Mouse (Mus musculus) liver, embryonic 16.5 days (tissue): ENCODE results near the gene Ccdc171. TPM values are rescaled to one million over a fixed set of nuclear protein-coding genes. Genes with fewer than 3 reads are reported as not detected.
"Not testable (repeated sequence)": the region's sequence is repeated elsewhere in the genome, so short reads cannot be mapped to it uniquely, and the experiment has no call there.

Source experiments
- ATAC-seq: fragments of 200-750 bp; cut with Nextera tagmentation; 2 replicates; pipeline ENCODE4 v1.8.0; 2017; ENCODE audit warnings: low read depth, mild to moderate bottlenecking, moderate number of reproducible peaks, moderate library complexity
- H3K27ac ChIP-seq: fragments of 300-500 bp; sonication (generic); 2 replicates; pipeline ENCODE4 v1.5.1; 2014; ENCODE audit warnings: mild to moderate bottlenecking, low read length
- H3K27me3 ChIP-seq: fragments of 300-500 bp; sonication (generic); 2 replicates; pipeline ENCODE4 v1.6.1; 2014; ENCODE audit warnings: low read depth, low read length, mixed read lengths; ENCODE audit not compliant: control insufficient read depth, insufficient read depth
- H3K36me3 ChIP-seq: fragments of 300-500 bp; sonication (generic); 2 replicates; pipeline ENCODE4 v1.6.1; 2014; ENCODE audit warnings: mild to moderate bottlenecking; ENCODE audit not compliant: control insufficient read depth, insufficient read depth
- H3K4me1 ChIP-seq: fragments of 300-500 bp; sonication (generic); 2 replicates; pipeline ENCODE4 v1.6.1; 2014; ENCODE audit warnings: low read depth, low read length, mixed read lengths; ENCODE audit not compliant: control insufficient read depth
- H3K4me2 ChIP-seq: fragments of 300-500 bp; sonication (generic); 2 replicates; pipeline ENCODE4 v1.6.1; 2014; ENCODE audit warnings: low read depth, low read length, mixed read lengths
- H3K4me3 ChIP-seq: fragments of 300-500 bp; sonication (generic); 2 replicates; pipeline ENCODE4 v1.5.1; 2014; ENCODE audit warnings: low read depth, mild to moderate bottlenecking, low read length
- H3K9ac ChIP-seq: fragments of 300-500 bp; sonication (generic); 2 replicates; pipeline ENCODE4 v1.6.1; 2014; ENCODE audit warnings: low read depth, low read length
- H3K9me3 ChIP-seq: fragments of 300-500 bp; sonication (generic); replicated peaks from 2 replicates; pipeline ENCODE4 v1.6.1; 2016; ENCODE audit warnings: low read length; ENCODE audit not compliant: control insufficient read depth
- WGBS: fragments of 180-500 bp; shearing (Covaris S2); extraction: QIAGEN DNeasy Blood & Tissue Kit; methylation state at CpG from one replicate; pipeline ENCODE4 v1.1.7; 2014; ENCODE audit not compliant: insufficient replicate concordance; 5-methylcytosine and 5-hydroxymethylcytosine counted together
- polyA plus RNA-seq: library from polyadenylated mRNA; unstranded; fragments of >200 nt; fragmentation: Nextera tagmentation; extraction: Ambion mirVana; gene quantifications from 2 replicates; pipeline ENCODE4 v1.2.1, GENCODE M21; 2015

The Ccdc171 gene
- polyA plus RNA-seq, 1 experiment from 2014 or later = 1.0 TPM

DNA sequence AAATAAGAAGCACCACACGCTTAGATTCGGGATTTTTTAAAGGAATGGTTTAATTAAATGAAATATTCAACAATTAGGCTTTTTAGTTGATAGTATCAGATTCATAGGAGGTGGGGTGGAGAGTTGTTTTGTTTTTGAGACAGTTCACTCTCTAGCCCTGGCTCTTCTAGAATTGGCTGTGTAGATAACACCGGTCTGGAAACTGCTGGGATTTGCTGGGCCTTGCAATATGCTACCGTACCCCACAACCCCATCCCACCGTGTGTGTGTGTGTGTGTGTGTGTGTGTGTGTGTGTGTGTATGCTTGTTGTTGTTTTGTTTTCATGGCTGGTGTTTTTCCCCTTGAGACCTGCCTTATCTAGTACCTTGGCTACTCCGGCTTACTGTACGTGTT is 24.3 kb upstream of the Ccdc171 start:
- Histone ChIP-seq H3K27ac (no peak overlapping the region), H3K4me1 (no peaks in the 10 kb centered on the region), H3K9me3 (no peaks in the 10 kb centered on the region), H3K4me2 (no peak overlapping the region), H3K27me3 (no peaks in the 10 kb centered on the region), H3K36me3 (no peaks in the 10 kb centered on the region), H3K9ac (no peak overlapping the region), H3K4me3 (no peak overlapping the region)
- 35% methylated on average over 7 of the region's 7 CpGs for WGBS
- no peak for ATAC-seq

DNA sequence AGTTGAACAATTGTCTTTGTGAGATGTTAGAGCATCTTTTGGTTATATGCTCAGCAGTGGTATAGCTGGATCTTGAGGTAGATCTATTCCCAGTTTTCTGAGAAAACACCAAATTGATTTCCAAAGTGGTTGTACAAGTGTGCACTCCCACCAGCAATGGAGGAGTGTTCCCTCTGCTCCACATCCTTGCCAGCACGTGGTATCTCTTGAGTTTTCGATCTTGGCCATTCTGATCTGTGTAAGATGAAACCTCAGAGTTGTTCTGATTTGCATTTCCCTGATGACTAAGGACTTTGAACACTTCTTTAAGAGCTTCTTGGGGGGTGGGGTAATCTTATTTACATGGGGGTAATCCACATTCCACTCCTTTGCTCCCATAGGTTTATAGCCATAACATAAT is 15.7 kb upstream of the Ccdc171 start:
- H3K9ac ChIP-seq = no peak overlapping the region
- H3K27me3 ChIP-seq = no peaks in the 10 kb centered on the region; the same call in 1 of the 2 replicates
- no peak for ATAC-seq
- no peak overlapping the region for H3K4me3 ChIP-seq
- H3K9me3 ChIP-seq = no peaks in the 10 kb centered on the region
- no peaks in the 10 kb centered on the region for H3K4me1 ChIP-seq
- H3K27ac ChIP-seq = no peak overlapping the region
- WGBS = 36% methylated on average over 2 of the region's 2 CpGs
- H3K4me2 ChIP-seq = no peak overlapping the region
- no peaks in the 10 kb centered on the region for H3K36me3 ChIP-seq

DNA sequence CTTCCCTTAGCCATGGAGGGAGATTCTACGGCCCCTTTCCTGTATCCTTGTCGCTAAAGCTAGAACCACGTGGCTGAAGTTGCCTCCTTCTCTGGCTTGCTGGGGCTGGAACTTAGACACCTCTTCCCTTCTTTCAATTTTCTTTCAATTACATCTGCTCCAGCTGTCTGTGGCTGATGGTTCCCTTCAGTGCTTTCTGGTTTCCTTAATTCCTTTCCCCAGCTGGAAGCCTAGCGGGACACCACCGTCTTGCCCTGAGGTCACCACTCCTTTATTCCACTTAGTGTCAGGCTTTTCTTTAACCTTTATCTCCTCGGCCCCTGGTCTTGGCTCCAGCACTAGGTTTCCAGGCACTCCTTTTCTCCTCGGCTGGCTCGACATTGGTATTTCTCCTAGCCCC is 14.3 kb upstream of the Ccdc171 start:
- no peaks in the 10 kb centered on the region for H3K4me1 ChIP-seq
- no peaks in the 10 kb centered on the region for H3K9me3 ChIP-seq
- no peak overlapping the region for H3K4me3 ChIP-seq
- H3K27me3 ChIP-seq = no peaks in the 10 kb centered on the region; the same call in 1 of the 2 replicates
- WGBS = 70% methylated on average over 8 of the region's 8 CpGs
- no peaks in the 10 kb centered on the region for H3K36me3 ChIP-seq
- no peak overlapping the region for H3K27ac ChIP-seq
- H3K4me2 ChIP-seq = no peak overlapping the region
- no peak overlapping the region for H3K9ac ChIP-seq
- no peak for ATAC-seq

DNA sequence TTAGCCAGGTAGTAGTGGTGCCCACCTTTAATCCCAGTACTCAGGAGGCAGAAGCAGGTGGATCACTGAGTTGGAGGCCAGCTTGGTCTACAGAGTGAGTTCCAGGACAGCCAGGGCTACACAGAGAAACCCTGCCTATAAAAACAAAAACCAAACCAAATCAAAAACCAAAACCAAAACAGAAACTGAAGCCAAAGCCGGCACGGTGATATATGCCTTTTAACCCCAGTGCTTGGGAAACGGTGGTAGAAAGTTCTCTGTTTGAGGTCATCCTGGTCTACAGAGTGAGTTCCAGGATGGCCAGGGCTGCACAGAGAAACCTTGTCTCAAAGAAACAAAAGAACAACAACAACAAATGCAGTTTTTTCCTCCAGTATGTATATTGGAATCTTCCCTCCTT is 13.1 kb upstream of the Ccdc171 start:
- Histone ChIP-seq H3K9me3 (no peaks in the 10 kb centered on the region), H3K9ac (no peak overlapping the region), H3K27me3 (no peaks in the 10 kb centered on the region; the same call in 1 of the 2 replicates), H3K36me3 (no peaks in the 10 kb centered on the region), H3K4me2 (no peak overlapping the region), H3K4me1 (no peaks in the 10 kb centered on the region), H3K27ac (no peak overlapping the region), H3K4me3 (no peak overlapping the region)
- WGBS = 70% methylated on average over 3 of the region's 3 CpGs
- ATAC-seq = no peak

DNA sequence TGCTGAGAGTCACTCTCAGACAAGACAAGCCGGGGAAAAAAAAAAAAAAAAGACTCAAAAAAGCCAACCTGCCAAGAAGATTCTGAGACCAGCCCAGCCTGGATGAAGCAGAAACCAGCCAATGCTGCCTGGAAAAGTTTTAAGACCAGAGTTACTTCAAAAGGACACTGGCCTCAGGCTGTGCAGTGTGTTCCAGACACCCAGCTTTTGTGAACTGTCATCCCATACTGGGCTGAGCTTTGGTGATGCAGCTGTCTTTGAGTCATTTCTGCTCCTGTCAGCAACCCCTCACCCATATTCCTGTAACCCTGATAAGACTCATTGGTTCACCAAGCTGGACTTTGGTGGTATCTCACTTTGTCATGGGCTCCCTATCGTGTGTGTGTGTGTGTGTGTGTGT is 12.7 kb upstream of the Ccdc171 start:
- WGBS = 28% methylated on average over 2 of the region's 2 CpGs
- Histone ChIP-seq H3K4me2 (no peak overlapping the region), H3K9me3 (no peaks in the 10 kb centered on the region), H3K4me1 (no peaks in the 10 kb centered on the region), H3K27ac (no peak overlapping the region), H3K27me3 (no peaks in the 10 kb centered on the region), H3K4me3 (no peak overlapping the region), H3K36me3 (no peaks in the 10 kb centered on the region), H3K9ac (no peak overlapping the region)
- ATAC-seq = no peak

- no peaks in the 10 kb centered on the region for H3K27me3 ChIP-seq
- WGBS = 40% methylated on average over 1 of the region's 1 CpGs
- H3K4me3 ChIP-seq = no peak overlapping the region
- ATAC-seq = no peak
- H3K27ac ChIP-seq = no peak overlapping the region
- H3K4me1 ChIP-seq = no peaks in the 10 kb centered on the region
- no peak overlapping the region for H3K9ac ChIP-seq
- no peaks in the 10 kb centered on the region for H3K36me3 ChIP-seq
- no peaks in the 10 kb centered on the region for H3K9me3 ChIP-seq
- H3K4me2 ChIP-seq = no peak overlapping the region
Measured at GRCm38 (mm10) chr4:83514183-83514582, 11.2 kb upstream of the Ccdc171 start.

GRCm38 (mm10) chr4:83514976-83515669 is 10.2 kb upstream of the Ccdc171 start:
- Histone ChIP-seq H3K36me3 (no peaks in the 10 kb centered on the region), H3K4me1 (no peaks in the 10 kb centered on the region), H3K27ac (no peak overlapping the region), H3K4me3 (no peak overlapping the region), H3K9ac (no peak overlapping the region), H3K27me3 (no peaks in the 10 kb centered on the region), H3K9me3 (no peaks in the 10 kb centered on the region), H3K4me2 (no peak overlapping the region)
- 78% methylated on average over 10 of the region's 10 CpGs for WGBS
- ATAC-seq = no peak

GRCm38 (mm10) chr4:83516144-83516543 is 9.2 kb upstream of the Ccdc171 start:
- H3K9me3 ChIP-seq, H3K4me1 ChIP-seq, H3K36me3 ChIP-seq, H3K27ac ChIP-seq, ATAC-seq, H3K4me3 ChIP-seq, H3K27me3 ChIP-seq, H3K4me2 ChIP-seq, H3K9ac ChIP-seq: not testable (repeated sequence)
- 73% methylated on average over 5 of the region's 6 CpGs for WGBS

DNA sequence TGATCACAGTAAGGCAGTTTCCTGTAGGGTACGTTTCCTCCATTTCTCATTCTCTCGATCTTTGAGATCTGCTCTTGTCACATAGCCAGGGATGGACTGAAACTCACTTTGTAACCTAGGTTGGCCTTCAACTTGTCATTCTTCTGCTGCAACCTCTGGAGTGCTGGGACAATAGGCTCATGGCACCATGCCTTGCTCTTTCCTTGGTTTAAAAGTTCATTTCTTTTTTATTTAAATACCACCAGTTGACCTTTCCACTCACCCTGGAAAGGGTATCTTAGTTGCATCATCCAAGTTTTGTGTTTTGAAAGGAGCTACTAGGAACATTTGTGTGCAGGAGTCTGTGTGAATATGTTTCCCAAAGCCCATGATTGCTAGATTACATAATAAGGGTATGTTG is 6.2 kb upstream of the Ccdc171 start:
- no peak for ATAC-seq
- Histone ChIP-seq H3K9ac (no peak overlapping the region), H3K27ac (no peak overlapping the region), H3K36me3 (no peaks in the 10 kb centered on the region), H3K4me1 (peaks cover 3% of the 10 kb centered on the region), H3K27me3 (no peaks in the 10 kb centered on the region), H3K4me3 (no peak overlapping the region), H3K9me3 (no peaks in the 10 kb centered on the region), H3K4me2 (no peak overlapping the region)
- WGBS = 70% methylated on average over 2 of the region's 2 CpGs
